Mouse (Mus musculus): ENCODE data around the gene Rora.

Gene Rora

GRCm38 (mm10) chr9:69110301-69110674 is 456.7 kb downstream of the Rora start:
- DNase-seq: no peak

GRCm38 (mm10) chr9:69110706-69111105 is 457.1 kb downstream of the Rora start:
- DNase-seq: no peak

GRCm38 (mm10) chr9:69111539-69111938 is 458.0 kb downstream of the Rora start:
- no peak for DNase-seq

- no peak for DNase-seq
Measured at GRCm38 (mm10) chr9:69114429-69114984, 460.9 kb downstream of the Rora start.

GRCm38 (mm10) chr9:69116740-69117139 is 463.2 kb downstream of the Rora start:
- no peak for DNase-seq

- DNase-seq: no peak
Measured at GRCm38 (mm10) chr9:69121117-69121740, 467.6 kb downstream of the Rora start.

- DNase-seq: peak in 1 of 2 experiments; percentile 24
Measured at GRCm38 (mm10) chr9:69125011-69125786, 471.6 kb downstream of the Rora start.

- DNase-seq: no peak
Measured at GRCm38 (mm10) chr9:69125787-69126161, 472.2 kb downstream of the Rora start.

GRCm38 (mm10) chr9:69126595-69126994 is 473.0 kb downstream of the Rora start:
- no peak for DNase-seq

GRCm38 (mm10) chr9:69128335-69128734 is 474.7 kb downstream of the Rora start:
- DNase-seq: no peak

- no peak for DNase-seq
Measured at GRCm38 (mm10) chr9:69132995-69133394, 479.4 kb downstream of the Rora start.

- DNase-seq: no peak
Measured at GRCm38 (mm10) chr9:69133696-69134095, 480.1 kb downstream of the Rora start.

GRCm38 (mm10) chr9:69134604-69135003 is 481.0 kb downstream of the Rora start:
- no peak for DNase-seq

- no peak for DNase-seq
Measured at GRCm38 (mm10) chr9:69136821-69137220, 483.2 kb downstream of the Rora start.

GRCm38 (mm10) chr9:69137398-69137797 is 483.8 kb downstream of the Rora start:
- no peak for DNase-seq

GRCm38 (mm10) chr9:69140144-69140543 is 486.6 kb downstream of the Rora start:
- DNase-seq: no peak

- DNase-seq: no peak
Measured at GRCm38 (mm10) chr9:69141859-69142258, 488.3 kb downstream of the Rora start.

- no peak for DNase-seq
Measured at GRCm38 (mm10) chr9:69146937-69147336, 493.4 kb downstream of the Rora start.

- no peak for DNase-seq
Measured at GRCm38 (mm10) chr9:69150224-69150623, 496.6 kb downstream of the Rora start.

- no peak for DNase-seq
Measured at GRCm38 (mm10) chr9:69154684-69155083, 501.1 kb downstream of the Rora start.

- no peak for DNase-seq
Measured at GRCm38 (mm10) chr9:69155836-69156595, 502.4 kb downstream of the Rora start.

- no peak for DNase-seq
Measured at GRCm38 (mm10) chr9:69160818-69161217, 507.2 kb downstream of the Rora start.

GRCm38 (mm10) chr9:69164653-69165052 is 511.1 kb downstream of the Rora start:
- DNase-seq: no peak

Data from thymus, adult 18-20 months (tissue).